Mouse (Mus musculus): Measurements from ENCODE around the gene Agpat3.

The Agpat3 gene

GRCm38 (mm10) chr10:78351887-78352665, at the start of gene Agpat3:
Agpat3 (minus strand) TSS chr10:78352489.
- peak in 1 of 2 experiments; percentile 63 for DNase-seq (ENCODE audit: low spot score in 2 of 2)

- no peak for DNase-seq (ENCODE audit: low spot score in 2 of 2)
Measured at GRCm38 (mm10) chr10:78401127-78401526, 48.8 kb upstream of the Agpat3 start.

GRCm38 (mm10) chr10:78399090-78399657, 46.9 kb upstream of the Agpat3 start:
- peak in 1 of 2 experiments; percentile 55 for DNase-seq (ENCODE audit: low spot score in 2 of 2)

DNA sequence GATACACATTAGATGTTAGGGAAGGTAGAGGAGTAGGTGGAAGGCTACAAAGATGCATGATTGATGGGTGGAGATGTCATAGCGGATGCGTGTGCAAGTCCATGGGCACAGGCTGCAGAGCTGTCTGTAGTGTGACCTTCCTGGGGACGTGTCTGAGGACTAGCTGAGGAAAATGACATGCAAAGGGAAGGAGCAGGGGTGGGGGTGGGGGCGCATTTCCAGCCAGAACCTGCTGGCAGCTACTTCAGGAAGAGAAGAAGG, 44.3 kb upstream of the Agpat3 start:
- no peak for DNase-seq (ENCODE audit: low spot score in 2 of 2)

DNA sequence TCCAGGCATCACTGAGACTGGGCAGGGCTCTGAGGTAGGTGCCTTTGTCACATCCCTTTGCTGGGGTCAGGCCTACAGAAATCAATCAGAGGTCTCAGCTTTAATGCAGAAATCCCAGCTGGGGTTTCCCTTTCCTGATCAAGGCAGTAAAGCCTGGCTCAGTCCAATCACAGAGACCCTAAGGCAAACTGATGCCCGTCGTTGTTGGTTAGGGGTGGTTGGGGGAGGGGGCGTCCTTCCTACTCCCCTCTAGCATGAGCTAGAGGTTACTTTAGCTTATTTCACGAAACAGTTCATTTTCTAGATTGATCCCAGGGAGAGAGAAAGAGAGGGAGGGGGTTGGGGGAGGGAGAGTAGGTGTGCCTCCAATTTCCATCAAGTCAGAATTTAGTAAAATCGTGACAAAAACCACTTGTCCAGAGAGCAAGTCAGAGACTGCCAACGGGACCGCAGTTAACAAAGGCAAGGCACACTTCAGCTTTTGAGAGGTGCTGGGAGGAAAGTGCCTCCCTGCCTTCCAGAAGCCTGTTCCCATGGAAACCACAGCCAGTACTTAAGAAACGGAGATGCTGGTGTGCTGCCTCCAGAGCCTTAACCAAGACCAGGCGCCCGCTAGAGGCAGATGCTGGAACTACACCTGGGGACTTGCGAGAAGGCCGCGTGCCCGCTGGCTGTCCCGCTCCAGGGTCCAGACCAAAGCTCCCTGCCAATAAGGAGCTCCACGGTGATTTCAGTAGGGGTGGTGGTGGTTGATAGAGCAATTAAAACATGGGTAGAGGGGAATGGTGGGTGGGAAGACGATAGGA, 43.7 kb upstream of the Agpat3 start:
- DNase-seq (ENCODE audit: low spot score in 2 of 2), result peak; percentile 80 to 96

DNA sequence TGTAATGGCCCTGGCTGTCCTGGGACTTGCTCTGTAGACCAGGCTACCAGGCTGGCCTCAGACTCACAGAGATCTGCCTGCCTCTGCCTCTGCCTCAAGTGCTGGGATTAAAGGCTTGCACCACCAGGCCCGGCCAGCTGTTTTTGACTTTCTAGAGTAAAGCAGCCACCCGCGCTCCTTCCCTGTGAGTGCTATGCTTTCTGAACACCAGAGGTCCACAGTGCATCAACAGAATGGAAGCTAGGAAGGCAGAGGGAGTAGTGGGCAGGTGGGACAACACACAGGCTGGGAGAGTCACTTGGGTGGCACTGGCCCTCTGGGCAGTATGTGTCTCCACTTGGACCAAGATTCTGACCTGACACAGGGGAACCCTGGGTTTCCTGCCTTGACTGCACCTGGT, 43.1 kb upstream of the Agpat3 start:
- DNase-seq (ENCODE audit: low spot score in 2 of 2), result no peak

GRCm38 (mm10) chr10:78392072-78392471, 39.8 kb upstream of the Agpat3 start:
- DNase-seq (ENCODE audit: low spot score in 2 of 2), result peak; percentile 73 to 83

GRCm38 (mm10) chr10:78390982-78391470, 38.7 kb upstream of the Agpat3 start:
- DNase-seq (ENCODE audit: low spot score in 2 of 2), result no peak

GRCm38 (mm10) chr10:78388216-78388980, 36.1 kb upstream of the Agpat3 start:
- no peak for DNase-seq (ENCODE audit: low spot score in 2 of 2)

- no peak for DNase-seq (ENCODE audit: low spot score in 2 of 2)
Measured at GRCm38 (mm10) chr10:78385520-78385919, 33.2 kb upstream of the Agpat3 start.

- DNase-seq (ENCODE audit: low spot score in 2 of 2), result no peak
Measured at GRCm38 (mm10) chr10:78383567-78383966, 31.3 kb upstream of the Agpat3 start.

GRCm38 (mm10) chr10:78378516-78378915, 26.2 kb upstream of the Agpat3 start:
- DNase-seq (ENCODE audit: low spot score in 2 of 2), result no peak

GRCm38 (mm10) chr10:78372681-78373668, 20.7 kb upstream of the Agpat3 start:
- DNase-seq (ENCODE audit: low spot score in 2 of 2), result no peak

- DNase-seq (ENCODE audit: low spot score in 2 of 2), result no peak
Measured at GRCm38 (mm10) chr10:78371746-78372145, 19.5 kb upstream of the Agpat3 start.

DNA sequence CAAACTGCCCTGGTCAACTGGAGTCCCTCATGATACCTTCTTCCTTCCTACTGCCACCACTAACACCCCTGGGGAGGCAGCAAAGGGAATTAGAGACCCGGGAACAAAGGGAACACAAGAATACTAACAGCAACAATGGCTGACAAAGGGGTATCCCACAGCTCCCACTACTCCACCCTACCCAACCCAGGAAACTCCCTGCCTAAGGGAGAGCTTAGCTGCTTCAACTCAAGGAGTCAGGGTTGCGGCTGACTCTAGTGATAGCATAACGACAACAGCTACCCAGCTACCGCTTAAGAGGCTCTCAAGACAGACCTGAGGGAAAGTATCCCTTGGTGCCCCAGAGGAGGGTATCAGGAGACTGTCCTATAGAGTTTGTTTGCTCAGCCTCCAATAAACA, 15.3 kb upstream of the Agpat3 start:
- DNase-seq (ENCODE audit: low spot score in 2 of 2), result no peak

GRCm38 (mm10) chr10:78366851-78367312, 14.6 kb upstream of the Agpat3 start:
- no peak for DNase-seq (ENCODE audit: low spot score in 2 of 2)

GRCm38 (mm10) chr10:78366195-78366834, 14.0 kb upstream of the Agpat3 start:
- DNase-seq (ENCODE audit: low spot score in 2 of 2), result no peak

- no peak for DNase-seq (ENCODE audit: low spot score in 2 of 2)
Measured at GRCm38 (mm10) chr10:78365555-78365954, 13.3 kb upstream of the Agpat3 start.

DNA sequence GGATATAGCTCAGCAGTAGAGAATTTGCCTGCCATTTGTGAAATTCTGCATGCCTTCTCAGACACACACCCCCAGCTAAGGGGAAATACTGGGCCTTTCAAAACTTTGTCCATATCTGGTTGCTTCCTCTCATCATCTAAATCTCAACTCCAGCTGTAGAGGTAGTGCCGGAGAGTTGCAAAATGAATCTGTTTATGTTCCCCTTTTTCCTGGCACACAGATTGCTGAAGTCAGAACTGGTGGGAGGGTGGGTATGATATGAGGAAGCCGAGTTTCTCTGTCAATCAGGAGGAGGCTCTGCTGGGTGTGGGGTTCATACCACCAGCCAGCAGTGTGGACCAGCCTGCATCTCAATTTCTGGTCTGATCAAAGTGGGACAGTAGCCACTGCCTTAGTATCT, 11.8 kb upstream of the Agpat3 start:
- DNase-seq (ENCODE audit: low spot score in 2 of 2), result no peak

DNA sequence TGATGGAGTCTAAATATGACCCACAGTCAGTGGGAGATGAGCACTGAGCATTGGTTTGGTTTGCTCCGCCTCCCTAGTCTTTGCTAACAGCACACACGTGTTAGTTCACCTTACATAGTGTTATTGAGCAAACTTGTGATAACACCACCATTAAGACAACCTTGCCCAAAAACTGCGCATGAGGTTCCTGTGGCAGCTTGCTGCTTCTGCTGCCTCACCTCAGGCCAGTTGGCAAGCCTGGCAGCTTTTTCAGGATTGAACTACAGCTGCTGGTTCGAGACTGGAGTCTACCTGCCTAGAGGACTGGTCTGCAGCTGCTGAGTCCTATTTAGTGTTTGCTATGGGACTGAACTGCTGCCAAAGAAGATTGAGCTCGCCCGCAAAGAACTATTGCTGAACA, 11.1 kb upstream of the Agpat3 start:
- DNase-seq (ENCODE audit: low spot score in 2 of 2), result no peak
